Mouse (Mus musculus): ENCODE results near the gene Asna1. TPM values are rescaled to one million over a fixed set of nuclear protein-coding genes. Genes with fewer than 3 reads are reported as not detected.

The Asna1 gene
- polyA plus RNA-seq, 1 experiment from 2014 or later: 95.9 TPM

DNA sequence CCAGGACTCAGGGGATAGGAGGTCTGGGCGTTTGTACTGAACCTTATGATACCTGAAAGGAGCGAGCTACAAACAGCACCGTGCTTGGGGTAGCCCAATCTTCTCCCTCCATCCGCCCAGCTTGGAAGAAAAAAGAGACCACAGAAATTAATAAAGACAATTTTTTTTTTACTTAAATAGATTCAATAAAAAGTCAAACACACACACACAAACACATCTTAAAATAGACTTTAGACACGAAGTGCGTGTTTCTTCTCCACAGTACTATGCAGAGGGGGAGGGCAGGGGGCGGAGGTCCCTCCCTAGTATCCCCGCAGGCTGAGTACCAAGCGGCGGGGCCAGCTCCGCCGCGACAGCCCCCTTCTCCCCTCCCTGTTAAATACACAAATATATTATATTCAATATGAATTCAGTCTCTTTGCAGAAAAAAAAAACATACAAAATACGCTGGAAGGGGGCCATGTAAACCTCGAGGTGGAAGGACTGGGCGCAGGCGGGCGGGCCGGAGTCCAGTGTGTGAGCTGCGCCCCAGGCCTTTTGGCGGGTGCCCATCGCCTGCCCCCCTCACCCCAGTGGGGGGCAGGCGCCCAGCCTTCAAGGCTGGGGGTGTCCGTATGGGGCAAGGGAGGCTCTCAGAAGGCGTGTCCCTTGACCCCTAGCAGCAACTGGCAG lies 48.2 kb downstream of the Asna1 start:
- ATAC-seq (replicated peaks; ENCODE audit: low FRiP score, low TSS enrichment, low read depth): no peak
- WGBS: 3% methylated on average over 25 of the region's 25 CpGs
- Histone ChIP-seq H3K36me3 (ENCODE audit: control insufficient read depth, insufficient read depth, low read length) (peaks cover 34% of the 10 kb centered on the region), H3K9me3 (ENCODE audit: control insufficient read depth, low read length) (no peaks in the 10 kb centered on the region), H3K4me1 (replicated peaks; ENCODE audit: control insufficient read depth, insufficient read depth, low read length) (peaks cover 59% of the 10 kb centered on the region), H3K4me3 (ENCODE audit: low read depth, low read length) (peak overlapping the region; percentile 54), H3K4me2 (ENCODE audit: low read length) (peak overlapping the region; percentile 99), H3K27me3 (replicated peaks; ENCODE audit: control insufficient read depth, insufficient read depth, low read length) (peaks cover 8% of the 10 kb centered on the region), H3K9ac (ENCODE audit: low read length) (peak overlapping the region; percentile 67), H3K27ac (ENCODE audit: low read depth) (peak overlapping the region; percentile 73)
- peak; percentile 63 for DNase-seq (ENCODE audit: low spot score)

DNA sequence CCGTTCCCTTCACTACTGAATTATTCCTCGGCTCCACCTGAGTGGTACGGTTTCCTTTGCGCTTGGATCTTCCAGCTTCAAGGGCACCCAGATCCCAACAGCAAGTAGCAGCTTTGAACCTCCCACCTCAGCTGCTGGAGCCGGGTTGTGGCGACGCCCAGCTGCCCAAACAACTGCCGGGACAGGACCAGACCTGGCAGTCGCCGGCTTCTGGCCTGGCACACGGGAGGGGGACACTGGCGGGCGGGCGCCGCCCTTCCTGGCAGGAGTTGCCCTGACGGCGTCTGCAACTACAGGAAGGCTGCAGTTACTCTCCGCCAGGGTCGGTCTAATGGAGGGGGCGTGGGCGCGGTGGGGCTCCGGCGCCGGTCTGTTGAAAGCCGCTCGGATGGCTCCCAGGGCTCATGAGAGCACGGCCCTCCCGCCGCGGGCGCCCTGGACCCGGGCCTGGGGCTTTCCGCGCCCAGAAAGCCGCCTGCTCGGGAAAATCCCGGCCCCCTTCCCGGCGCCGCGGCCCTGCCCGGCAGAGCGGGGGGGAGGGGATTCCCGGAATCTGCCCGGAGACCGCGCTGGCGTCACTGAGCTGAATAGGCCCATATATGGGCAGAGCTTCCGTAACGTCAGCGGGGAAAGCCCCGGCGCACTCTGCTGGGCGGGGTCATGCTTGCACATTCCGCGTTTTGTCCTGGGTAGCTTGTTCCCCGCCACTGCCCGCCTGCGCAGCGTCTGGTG lies 48.9 kb downstream of the Asna1 start:
- Histone ChIP-seq H3K27me3 (replicated peaks; ENCODE audit: control insufficient read depth, insufficient read depth, low read length) (peaks cover 8% of the 10 kb centered on the region), H3K27ac (ENCODE audit: low read depth) (peak overlapping the region; percentile 73), H3K4me1 (replicated peaks; ENCODE audit: control insufficient read depth, insufficient read depth, low read length) (peaks cover 53% of the 10 kb centered on the region), H3K36me3 (ENCODE audit: control insufficient read depth, insufficient read depth, low read length) (peaks cover 41% of the 10 kb centered on the region), H3K9ac (ENCODE audit: low read length) (peak overlapping the region; percentile 67), H3K4me2 (ENCODE audit: low read length) (peak overlapping the region; percentile 99), H3K4me3 (ENCODE audit: low read depth, low read length) (peak overlapping the region; percentile 54), H3K9me3 (ENCODE audit: control insufficient read depth, low read length) (no peaks in the 10 kb centered on the region)
- peak; percentile 96 for DNase-seq (ENCODE audit: low spot score)
- WGBS: under 1% methylated on average over 56 of the region's 61 CpGs
- peak; percentile 79 for ATAC-seq (replicated peaks; ENCODE audit: low FRiP score, low TSS enrichment, low read depth)

DNA sequence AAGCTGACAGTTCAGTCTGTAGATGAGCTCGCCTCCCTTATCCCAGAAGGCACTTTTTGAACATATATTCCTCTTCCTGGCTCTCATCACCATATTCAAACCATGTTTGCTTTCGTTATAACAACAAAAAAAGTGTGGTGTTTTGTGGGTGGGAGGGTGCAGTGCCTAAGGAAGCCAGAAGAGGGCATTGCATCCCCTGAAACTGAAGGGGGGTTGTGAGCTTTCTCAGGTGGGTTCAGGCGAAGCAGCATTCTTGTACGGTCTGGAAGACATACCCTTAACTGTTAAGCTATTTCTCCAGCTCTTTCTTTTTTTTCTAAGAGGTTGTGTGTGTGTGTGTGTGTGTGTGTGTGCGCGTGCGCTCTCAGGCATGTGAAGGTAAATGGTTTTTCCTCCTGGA lies 49.6 kb downstream of the Asna1 start:
- DNase-seq (ENCODE audit: low spot score) (peak; percentile 86), ATAC-seq (replicated peaks; ENCODE audit: low FRiP score, low TSS enrichment, low read depth) (no peak)
- WGBS: 38% methylated on average over 7 of the region's 7 CpGs
- Histone ChIP-seq H3K27ac (ENCODE audit: low read depth) (peak overlapping the region; percentile 73), H3K4me3 (ENCODE audit: low read depth, low read length) (peak overlapping the region; percentile 54; the same call in 1 of the 2 replicates), H3K36me3 (ENCODE audit: control insufficient read depth, insufficient read depth, low read length) (peaks cover 47% of the 10 kb centered on the region), H3K4me1 (replicated peaks; ENCODE audit: control insufficient read depth, insufficient read depth, low read length) (peaks cover 52% of the 10 kb centered on the region), H3K9me3 (ENCODE audit: control insufficient read depth, low read length) (no peaks in the 10 kb centered on the region), H3K9ac (ENCODE audit: low read length) (no peak overlapping the region), H3K27me3 (replicated peaks; ENCODE audit: control insufficient read depth, insufficient read depth, low read length) (peaks cover 8% of the 10 kb centered on the region), H3K4me2 (ENCODE audit: low read length) (peak overlapping the region; percentile 99; the same call in 1 of the 2 replicates)

DNA sequence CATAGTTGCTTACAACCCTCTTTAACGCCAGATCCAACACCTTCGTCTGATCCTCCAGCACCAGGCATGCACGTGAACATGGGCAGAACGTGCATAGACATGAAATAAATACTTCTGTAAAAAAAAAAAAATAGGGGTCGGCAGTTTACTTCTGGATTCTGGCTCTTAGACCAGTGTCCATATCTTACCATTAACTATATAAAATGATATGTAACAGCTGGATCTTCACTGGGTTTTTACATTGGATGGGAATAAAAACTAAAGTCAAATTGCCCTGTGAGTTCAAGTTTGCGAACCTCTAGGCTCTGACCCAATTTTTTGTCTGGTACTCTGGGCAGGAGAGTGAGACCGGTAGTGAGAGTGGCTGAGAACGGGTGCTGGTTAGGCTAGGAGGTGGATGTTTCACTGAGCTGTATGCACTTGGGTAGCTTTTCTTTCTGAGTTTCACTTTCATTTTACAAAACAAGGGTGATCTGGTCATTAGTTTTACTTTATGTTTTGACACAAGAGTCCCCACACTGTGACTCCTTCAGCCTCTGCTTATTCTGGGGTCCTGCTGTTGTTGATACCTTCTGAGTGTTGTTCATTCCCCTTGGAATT lies 50.4 kb downstream of the Asna1 start:
- no peak for DNase-seq (ENCODE audit: low spot score)
- no peak for ATAC-seq (replicated peaks; ENCODE audit: low FRiP score, low TSS enrichment, low read depth)
- Histone ChIP-seq H3K4me1 (replicated peaks; ENCODE audit: control insufficient read depth, insufficient read depth, low read length) (peaks cover 47% of the 10 kb centered on the region), H3K9ac (ENCODE audit: low read length) (no peak overlapping the region), H3K4me2 (ENCODE audit: low read length) (no peak overlapping the region), H3K9me3 (ENCODE audit: control insufficient read depth, low read length) (no peaks in the 10 kb centered on the region), H3K27me3 (replicated peaks; ENCODE audit: control insufficient read depth, insufficient read depth, low read length) (peaks cover 8% of the 10 kb centered on the region), H3K4me3 (ENCODE audit: low read depth, low read length) (no peak overlapping the region), H3K27ac (ENCODE audit: low read depth) (no peak overlapping the region; the same call in 1 of the 2 replicates), H3K36me3 (ENCODE audit: control insufficient read depth, insufficient read depth, low read length) (peaks cover 47% of the 10 kb centered on the region)
- WGBS: 81% methylated on average over 8 of the region's 8 CpGs

DNA sequence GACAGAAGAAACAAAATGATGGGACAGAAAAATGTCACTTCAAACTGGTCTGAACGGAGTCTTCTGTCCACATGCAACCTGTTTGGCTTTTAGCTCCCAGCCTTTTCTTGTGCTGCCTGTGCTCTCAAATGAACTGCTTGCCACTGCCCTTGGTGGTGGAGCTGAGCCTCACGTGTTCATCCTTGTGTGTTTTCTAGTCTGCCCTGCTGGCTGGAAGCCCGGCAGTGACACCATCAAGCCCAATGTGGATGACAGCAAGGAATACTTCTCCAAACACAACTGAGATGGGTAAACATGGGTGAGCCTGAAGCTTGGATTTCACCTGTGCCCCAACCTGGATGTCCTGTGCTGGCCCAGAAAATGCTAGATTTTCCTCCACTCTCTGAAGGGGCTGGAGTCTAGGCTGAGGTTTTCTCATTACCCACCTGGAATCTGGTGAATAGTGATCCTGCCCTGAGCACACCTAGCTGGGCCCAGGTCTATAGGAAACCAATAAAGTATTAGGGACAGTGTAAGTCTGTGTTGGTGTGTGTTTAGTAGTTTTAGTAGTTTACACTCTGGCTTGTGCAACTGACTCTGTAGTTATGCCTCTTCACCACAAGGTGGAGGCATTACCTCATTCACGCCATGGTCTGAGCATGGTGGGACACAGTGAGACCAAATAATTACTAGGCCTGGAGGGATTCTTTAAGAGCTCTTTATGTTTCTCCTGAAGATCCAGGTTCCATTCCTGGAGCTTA lies 51.1 kb downstream of the Asna1 start:
- DNase-seq (ENCODE audit: low spot score): no peak
- Histone ChIP-seq H3K4me1 (replicated peaks; ENCODE audit: control insufficient read depth, insufficient read depth, low read length) (peaks cover 41% of the 10 kb centered on the region), H3K36me3 (ENCODE audit: control insufficient read depth, insufficient read depth, low read length) (peaks cover 47% of the 10 kb centered on the region), H3K4me3 (ENCODE audit: low read depth, low read length) (no peak overlapping the region), H3K27ac (ENCODE audit: low read depth) (no peak overlapping the region), H3K9me3 (ENCODE audit: control insufficient read depth, low read length) (no peaks in the 10 kb centered on the region), H3K4me2 (ENCODE audit: low read length) (no peak overlapping the region), H3K9ac (ENCODE audit: low read length) (no peak overlapping the region), H3K27me3 (replicated peaks; ENCODE audit: control insufficient read depth, insufficient read depth, low read length) (peaks cover 8% of the 10 kb centered on the region)
- no peak for ATAC-seq (replicated peaks; ENCODE audit: low FRiP score, low TSS enrichment, low read depth)
- 72% methylated on average over 4 of the region's 4 CpGs for WGBS

DNA sequence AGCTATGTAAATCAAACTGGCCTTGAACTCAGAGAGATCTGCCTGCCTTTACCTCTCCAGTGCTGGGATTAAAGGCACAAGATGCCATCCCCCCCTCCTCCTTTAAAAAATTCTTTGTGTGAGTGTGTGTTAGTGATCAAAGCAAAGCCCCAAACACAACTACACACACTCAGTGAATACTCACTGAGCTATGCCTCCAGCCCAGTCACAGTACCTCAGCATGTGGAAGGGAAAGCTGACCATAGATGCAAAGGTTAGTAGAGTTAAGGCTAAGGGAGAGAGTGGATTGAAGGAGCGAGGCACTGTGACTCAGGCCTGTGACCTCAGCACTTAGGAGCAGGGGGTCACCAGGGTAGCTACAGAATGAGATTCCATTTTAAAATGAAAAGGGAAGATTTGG lies 52.0 kb downstream of the Asna1 start:
- no peak for ATAC-seq (replicated peaks; ENCODE audit: low FRiP score, low TSS enrichment, low read depth)
- H3K4me3 ChIP-seq (ENCODE audit: low read depth, low read length): no peak overlapping the region
- H3K4me2 ChIP-seq (ENCODE audit: low read length): no peak overlapping the region
- peaks cover 42% of the 10 kb centered on the region for H3K4me1 ChIP-seq (replicated peaks; ENCODE audit: control insufficient read depth, insufficient read depth, low read length)
- WGBS: 80% methylated on average over 1 of the region's 1 CpGs
- H3K27me3 ChIP-seq (replicated peaks; ENCODE audit: control insufficient read depth, insufficient read depth, low read length): peaks cover 8% of the 10 kb centered on the region
- H3K9me3 ChIP-seq (ENCODE audit: control insufficient read depth, low read length): no peaks in the 10 kb centered on the region
- H3K36me3 ChIP-seq (ENCODE audit: control insufficient read depth, insufficient read depth, low read length): peaks cover 47% of the 10 kb centered on the region
- DNase-seq (ENCODE audit: low spot score): no peak
- no peak overlapping the region for H3K27ac ChIP-seq (ENCODE audit: low read depth)
- H3K9ac ChIP-seq (ENCODE audit: low read length): no peak overlapping the region

DNA sequence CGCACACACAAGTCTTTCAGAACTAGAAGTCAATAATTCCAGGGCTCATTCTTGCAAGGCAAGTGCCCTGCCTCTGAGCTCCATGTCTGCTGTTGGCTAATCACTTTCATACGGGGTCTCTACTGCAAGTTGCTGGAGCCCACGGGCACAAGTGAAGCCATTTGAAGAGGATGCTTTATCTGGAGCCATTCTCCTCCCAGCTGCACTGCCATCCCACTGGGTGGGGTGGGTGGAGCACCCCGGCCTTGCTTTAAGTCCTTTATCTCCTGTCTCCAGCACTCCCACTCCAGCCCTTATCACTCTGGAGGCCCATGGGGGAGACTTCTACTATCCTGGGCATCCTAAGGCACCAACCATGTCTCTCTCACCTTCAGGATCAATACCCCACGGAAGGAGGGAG lies 54.2 kb downstream of the Asna1 start:
- peak overlapping the region; percentile 68 for H3K4me3 ChIP-seq (ENCODE audit: low read depth, low read length)
- 60% methylated on average over 5 of the region's 5 CpGs for WGBS
- peak overlapping the region; percentile 87 for H3K9ac ChIP-seq (ENCODE audit: low read length)
- H3K4me2 ChIP-seq (ENCODE audit: low read length): peak overlapping the region; percentile 87
- no peaks in the 10 kb centered on the region for H3K9me3 ChIP-seq (ENCODE audit: control insufficient read depth, low read length)
- no peak for ATAC-seq (replicated peaks; ENCODE audit: low FRiP score, low TSS enrichment, low read depth)
- no peak for DNase-seq (ENCODE audit: low spot score)
- peaks cover 47% of the 10 kb centered on the region for H3K36me3 ChIP-seq (ENCODE audit: control insufficient read depth, insufficient read depth, low read length)
- H3K4me1 ChIP-seq (replicated peaks; ENCODE audit: control insufficient read depth, insufficient read depth, low read length): peaks cover 29% of the 10 kb centered on the region
- no peaks in the 10 kb centered on the region for H3K27me3 ChIP-seq (replicated peaks; ENCODE audit: control insufficient read depth, insufficient read depth, low read length)
- no peak overlapping the region for H3K27ac ChIP-seq (ENCODE audit: low read depth)

DNA sequence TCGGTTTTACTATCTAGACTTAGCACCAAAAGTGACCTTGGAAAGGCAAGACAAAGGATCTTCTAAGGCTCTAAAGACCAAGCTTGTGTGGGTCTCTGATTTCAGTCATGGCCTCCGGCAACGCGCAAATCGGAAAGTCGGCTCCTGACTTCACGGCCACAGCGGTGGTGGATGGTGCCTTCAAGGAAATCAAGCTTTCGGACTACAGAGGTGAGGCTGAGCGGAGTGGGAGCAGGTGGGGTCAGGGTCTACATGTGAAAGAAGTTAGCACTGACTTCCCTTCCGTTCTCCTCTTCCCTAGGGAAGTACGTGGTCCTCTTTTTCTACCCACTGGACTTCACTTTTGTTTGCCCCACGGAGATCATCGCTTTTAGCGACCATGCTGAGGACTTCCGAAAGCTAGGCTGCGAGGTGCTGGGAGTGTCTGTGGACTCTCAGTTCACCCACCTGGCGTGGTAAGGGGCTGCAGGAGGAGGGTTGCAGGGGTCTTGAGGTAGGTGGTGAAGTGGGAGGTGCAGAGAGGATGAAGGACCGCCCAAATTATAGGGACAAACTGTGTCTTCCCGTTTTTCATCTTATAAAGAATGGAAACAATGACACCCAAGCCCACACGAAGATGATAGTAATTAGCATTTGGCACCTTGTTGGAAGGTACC lies 54.8 kb downstream of the Asna1 start:
- Histone ChIP-seq H3K27me3 (replicated peaks; ENCODE audit: control insufficient read depth, insufficient read depth, low read length) (no peaks in the 10 kb centered on the region), H3K9me3 (ENCODE audit: control insufficient read depth, low read length) (no peaks in the 10 kb centered on the region), H3K4me1 (replicated peaks; ENCODE audit: control insufficient read depth, insufficient read depth, low read length) (peaks cover 26% of the 10 kb centered on the region), H3K27ac (ENCODE audit: low read depth) (peak overlapping the region; percentile 81; the same call in 1 of the 2 replicates), H3K4me2 (ENCODE audit: low read length) (peak overlapping the region; percentile 87), H3K9ac (ENCODE audit: low read length) (peak overlapping the region; percentile 87), H3K36me3 (ENCODE audit: control insufficient read depth, insufficient read depth, low read length) (peaks cover 46% of the 10 kb centered on the region), H3K4me3 (ENCODE audit: low read depth, low read length) (peak overlapping the region; percentile 68)
- no peak for DNase-seq (ENCODE audit: low spot score)
- no peak for ATAC-seq (replicated peaks; ENCODE audit: low FRiP score, low TSS enrichment, low read depth)
- 7% methylated on average over 21 of the region's 21 CpGs for WGBS

Measured in intestine, embryonic 14.5 days (tissue).